Mouse (Mus musculus) kidney, embryonic 15.5 days (tissue): ENCODE results near the gene Ngb. TPM values are rescaled to one million over a fixed set of nuclear protein-coding genes. Genes with fewer than 3 reads are reported as not detected.

ENCODE experiments used
- ATAC-seq: fragments of 200-750 bp; cut with Nextera tagmentation; replicated peaks from 2 replicates; pipeline ENCODE4 v1.8.0; 2017; ENCODE audit warnings: moderate TSS enrichment; ENCODE audit not compliant: low FRiP score
- H3K27ac ChIP-seq: fragments of 300-500 bp; sonication (generic); 2 replicates; pipeline ENCODE4 v1.5.1; 2015; ENCODE audit warnings: mild to moderate bottlenecking, inconsistent platforms
- H3K27me3 ChIP-seq: fragments of 300-500 bp; sonication (generic); 2 replicates; pipeline ENCODE4 v1.6.1; 2015; ENCODE audit warnings: inconsistent platforms
- H3K36me3 ChIP-seq: fragments of 300-500 bp; sonication (generic); 2 replicates; pipeline ENCODE4 v1.6.1; 2015; ENCODE audit warnings: inconsistent platforms
- H3K4me1 ChIP-seq: fragments of 300-500 bp; sonication (generic); 2 replicates; pipeline ENCODE4 v1.6.1; 2015; ENCODE audit warnings: inconsistent platforms
- H3K4me2 ChIP-seq: fragments of 300-500 bp; sonication (generic); 2 replicates; pipeline ENCODE4 v1.6.1; 2015; ENCODE audit warnings: moderate library complexity, mild to moderate bottlenecking, inconsistent platforms
- H3K4me3 ChIP-seq: fragments of 300-500 bp; sonication (generic); replicated peaks from 2 replicates; pipeline ENCODE4 v1.5.1; 2015; ENCODE audit warnings: mild to moderate bottlenecking, inconsistent platforms
- H3K9ac ChIP-seq: fragments of 300-500 bp; sonication (generic); 2 replicates; pipeline ENCODE4 v1.6.1; 2015; ENCODE audit warnings: mild to moderate bottlenecking, inconsistent platforms
- H3K9me3 ChIP-seq: fragments of 300-500 bp; sonication (generic); replicated peaks from 2 replicates; pipeline ENCODE4 v1.6.1; 2016; ENCODE audit warnings: inconsistent platforms
- WGBS: fragments of 180-500 bp; shearing (Covaris S2); methylation state at CpG from one replicate; pipeline ENCODE4 v1.1.7; 2015; ENCODE audit warnings: mixed read lengths; 5-methylcytosine and 5-hydroxymethylcytosine counted together
- polyA plus RNA-seq: library from polyadenylated mRNA; unstranded; fragments of >200 nt; fragmentation: Nextera tagmentation; extraction: Ambion mirVana; gene quantifications from 2 replicates; pipeline ENCODE4 v1.2.1, GENCODE M21; 2015

Ngb gene
- 0.69 and 0.74 TPM in 2 replicates for polyA plus RNA-seq

GRCm38 (mm10) chr12:87102165-87102631, at the start of gene Ngb:
Ngb (minus strand) TSS chr12:87102539.
- Histone ChIP-seq H3K27me3 (peaks cover 36% of the 10 kb centered on the region), H3K4me2 (peak within 1 kb of the TSS; percentile 67), H3K9me3 (no peaks in the 10 kb centered on the region), H3K9ac (no peak within 1 kb of the TSS), H3K4me3 (peak within 1 kb of the TSS; percentile 37), H3K27ac (no peak within 1 kb of the TSS), H3K4me1 (peaks cover 10% of the 10 kb centered on the region), H3K36me3 (no peaks in the 10 kb centered on the region)
- WGBS = under 1% methylated on average over 32 of the region's 32 CpGs
- ATAC-seq = peak; percentile 64; the same call in 1 of the 2 replicates

GRCm38 (mm10) chr12:87149471-87149870, 47.1 kb upstream of the Ngb start:
- peaks cover 20% of the 10 kb centered on the region for H3K36me3 ChIP-seq
- no peaks in the 10 kb centered on the region for H3K27me3 ChIP-seq
- no peak overlapping the region for H3K9ac ChIP-seq
- H3K27ac ChIP-seq = no peak overlapping the region
- no peak for ATAC-seq
- peaks cover 16% of the 10 kb centered on the region for H3K4me1 ChIP-seq
- no peak overlapping the region for H3K4me2 ChIP-seq
- no peak overlapping the region for H3K4me3 ChIP-seq
- 97% methylated on average over 5 of the region's 5 CpGs for WGBS
- H3K9me3 ChIP-seq = peaks cover 2% of the 10 kb centered on the region; the same call in 1 of the 2 replicates

- H3K4me3 ChIP-seq = peak overlapping the region; percentile 94
- ATAC-seq = no peak
- 11% methylated on average over 15 of the region's 15 CpGs for WGBS
Measured at GRCm38 (mm10) chr12:87148136-87148535, 45.8 kb upstream of the Ngb start.

GRCm38 (mm10) chr12:87147395-87148089, 45.2 kb upstream of the Ngb start, which contains the start of gene Pomt2:
Pomt2 (minus strand) TSS chr12:87147968.
- no peaks in the 10 kb centered on the region for H3K27me3 ChIP-seq
- peak; percentile 98 for ATAC-seq
- H3K36me3 ChIP-seq = peaks cover 23% of the 10 kb centered on the region
- peak within 1 kb of the TSS; percentile 75 for H3K9ac ChIP-seq
- peaks cover 16% of the 10 kb centered on the region for H3K4me1 ChIP-seq
- H3K4me3 ChIP-seq = peak within 1 kb of the TSS; percentile 94
- H3K9me3 ChIP-seq = peaks cover under 1% of the 10 kb centered on the region; the same call in 1 of the 2 replicates
- WGBS = under 1% methylated on average over 60 of the region's 61 CpGs
- H3K27ac ChIP-seq = peak within 1 kb of the TSS; percentile 99
- peak within 1 kb of the TSS; percentile 70 for H3K4me2 ChIP-seq

More at GRCm38 (mm10) chr12:87148136-87148535, 45.8 kb upstream of the Ngb start:
- Histone ChIP-seq H3K4me2 (peak overlapping the region; percentile 70), H3K27ac (peak overlapping the region; percentile 99), H3K36me3 (peaks cover 23% of the 10 kb centered on the region), H3K9me3 (peaks cover 2% of the 10 kb centered on the region; the same call in 1 of the 2 replicates), H3K4me1 (peaks cover 16% of the 10 kb centered on the region), H3K9ac (peak overlapping the region; percentile 75), H3K27me3 (no peaks in the 10 kb centered on the region)

GRCm38 (mm10) chr12:87146966-87147365, 44.6 kb upstream of the Ngb start, which contains the start of gene Gstz1:
Gstz1 (plus strand) TSS chr12:87147165.
- Histone ChIP-seq H3K4me2 (peak within 1 kb of the TSS; percentile 70), H3K4me3 (peak within 1 kb of the TSS; percentile 94), H3K4me1 (peaks cover 18% of the 10 kb centered on the region), H3K9ac (peak within 1 kb of the TSS; percentile 75), H3K27me3 (no peaks in the 10 kb centered on the region), H3K27ac (peak within 1 kb of the TSS; percentile 99), H3K36me3 (peaks cover 23% of the 10 kb centered on the region), H3K9me3 (no peaks in the 10 kb centered on the region)
- 0% methylated on average over 27 of the region's 27 CpGs for WGBS
- peak; percentile 88 for ATAC-seq

- Histone ChIP-seq H3K9me3 (no peaks in the 10 kb centered on the region), H3K4me3 (no peak overlapping the region), H3K4me1 (peaks cover 16% of the 10 kb centered on the region), H3K27me3 (no peaks in the 10 kb centered on the region), H3K27ac (0 out of 2 replicates have a peak overlapping the region, but pooled peaks have one; percentile 22), H3K36me3 (peaks cover 23% of the 10 kb centered on the region), H3K4me2 (no peak overlapping the region), H3K9ac (no peak overlapping the region)
- ATAC-seq = no peak
- 85% methylated on average over 2 of the region's 2 CpGs for WGBS
Measured at GRCm38 (mm10) chr12:87142156-87142555, 39.8 kb upstream of the Ngb start.

- Histone ChIP-seq H3K36me3 (peaks cover 17% of the 10 kb centered on the region), H3K9ac (no peak overlapping the region), H3K4me3 (no peak overlapping the region), H3K4me1 (peaks cover 8% of the 10 kb centered on the region), H3K27ac (no peak overlapping the region), H3K9me3 (no peaks in the 10 kb centered on the region), H3K27me3 (no peaks in the 10 kb centered on the region), H3K4me2 (no peak overlapping the region)
- WGBS = 64% methylated on average over 2 of the region's 2 CpGs
- ATAC-seq = no peak
Measured at GRCm38 (mm10) chr12:87138768-87139167, 36.4 kb upstream of the Ngb start.

GRCm38 (mm10) chr12:87138342-87138701, 36.0 kb upstream of the Ngb start:
- Histone ChIP-seq H3K4me1 (peaks cover 8% of the 10 kb centered on the region), H3K9me3 (no peaks in the 10 kb centered on the region), H3K4me3 (no peak overlapping the region), H3K27ac (no peak overlapping the region), H3K9ac (no peak overlapping the region), H3K36me3 (peaks cover 19% of the 10 kb centered on the region), H3K27me3 (no peaks in the 10 kb centered on the region), H3K4me2 (no peak overlapping the region)
- WGBS = 88% methylated on average over 2 of the region's 2 CpGs
- ATAC-seq = no peak

- Histone ChIP-seq H3K27ac (no peak overlapping the region), H3K9me3 (no peaks in the 10 kb centered on the region), H3K36me3 (peaks cover 24% of the 10 kb centered on the region), H3K4me1 (peaks cover 8% of the 10 kb centered on the region), H3K4me3 (no peak overlapping the region), H3K9ac (no peak overlapping the region), H3K27me3 (no peaks in the 10 kb centered on the region), H3K4me2 (no peak overlapping the region)
- ATAC-seq = no peak
- WGBS = 88% methylated on average over 15 of the region's 15 CpGs
Measured at GRCm38 (mm10) chr12:87137439-87138341, 35.4 kb upstream of the Ngb start.

- H3K27me3 ChIP-seq = no peaks in the 10 kb centered on the region
- no peak overlapping the region for H3K4me3 ChIP-seq
- H3K9ac ChIP-seq = no peak overlapping the region
- H3K4me1 ChIP-seq = no peaks in the 10 kb centered on the region
- no peak overlapping the region for H3K27ac ChIP-seq
- WGBS = 96% methylated on average over 9 of the region's 9 CpGs
- H3K9me3 ChIP-seq = no peaks in the 10 kb centered on the region
- H3K36me3 ChIP-seq = peaks cover 55% of the 10 kb centered on the region
- no peak for ATAC-seq
- no peak overlapping the region for H3K4me2 ChIP-seq
Measured at GRCm38 (mm10) chr12:87132784-87133183, 30.4 kb upstream of the Ngb start.

- no peaks in the 10 kb centered on the region for H3K4me1 ChIP-seq
- H3K9me3 ChIP-seq = no peaks in the 10 kb centered on the region
- peaks cover 51% of the 10 kb centered on the region for H3K36me3 ChIP-seq
- no peak overlapping the region for H3K4me3 ChIP-seq
- H3K9ac ChIP-seq = no peak overlapping the region
- 90% methylated on average over 6 of the region's 6 CpGs for WGBS
- H3K27me3 ChIP-seq = no peaks in the 10 kb centered on the region
- no peak overlapping the region for H3K27ac ChIP-seq
- ATAC-seq = no peak
- no peak overlapping the region for H3K4me2 ChIP-seq
Measured at GRCm38 (mm10) chr12:87132210-87132609, 29.9 kb upstream of the Ngb start.

GRCm38 (mm10) chr12:87131619-87132018, 29.3 kb upstream of the Ngb start:
- no peak for ATAC-seq
- Histone ChIP-seq H3K27ac (no peak overlapping the region), H3K4me2 (no peak overlapping the region), H3K36me3 (peaks cover 46% of the 10 kb centered on the region), H3K4me1 (no peaks in the 10 kb centered on the region), H3K27me3 (no peaks in the 10 kb centered on the region), H3K4me3 (no peak overlapping the region), H3K9ac (no peak overlapping the region), H3K9me3 (no peaks in the 10 kb centered on the region)
- WGBS = 76% methylated on average over 3 of the region's 3 CpGs
